Mouse (Mus musculus): ENCODE results near the gene Gpr157. TPM values are rescaled to one million over a fixed set of nuclear protein-coding genes. Genes with fewer than 3 reads are reported as not detected.

The Gpr157 gene
- polyA plus RNA-seq, 1 experiment from 2014 or later = 0.29 TPM

DNA sequence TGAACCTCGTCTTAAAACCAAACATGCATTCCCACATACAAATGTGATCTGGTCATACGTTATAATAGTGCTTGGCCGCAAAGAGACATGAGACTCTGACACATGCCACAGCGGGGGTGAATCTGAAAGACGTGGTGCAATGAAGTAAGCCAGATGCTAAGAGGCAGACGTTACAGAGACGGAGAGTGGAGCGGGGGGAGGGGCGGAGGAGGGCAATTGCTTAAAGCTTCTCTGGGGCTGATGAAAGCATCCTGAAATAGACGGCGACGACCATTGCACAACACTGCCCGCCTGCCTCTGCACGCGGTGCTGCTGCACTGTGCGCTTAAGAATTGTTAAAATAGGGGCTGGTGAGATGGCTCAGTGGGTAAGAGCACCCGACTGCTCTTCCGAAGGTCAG is 11.0 kb upstream of the Gpr157 start:
- Histone ChIP-seq H3K4me2 (no peak overlapping the region), H3K4me3 (no peak overlapping the region), H3K36me3 (no peaks in the 10 kb centered on the region), H3K27ac (no peak overlapping the region), H3K9ac (no peak overlapping the region), H3K9me3 (no peaks in the 10 kb centered on the region), H3K27me3 (no peaks in the 10 kb centered on the region), H3K4me1 (replicated peaks) (no peaks in the 10 kb centered on the region)
- WGBS = 48% methylated on average over 18 of the region's 18 CpGs
- ATAC-seq (ENCODE audit: low FRiP score) = no peak

GRCm38 (mm10) chr4:150078646-150079045 is 8.5 kb upstream of the Gpr157 start:
- no peaks in the 10 kb centered on the region for H3K27me3 ChIP-seq
- H3K9ac ChIP-seq = no peak overlapping the region
- no peak for ATAC-seq (ENCODE audit: low FRiP score)
- no peaks in the 10 kb centered on the region for H3K4me1 ChIP-seq (replicated peaks)
- H3K9me3 ChIP-seq = no peaks in the 10 kb centered on the region
- no peak overlapping the region for H3K4me2 ChIP-seq
- H3K4me3 ChIP-seq = no peak overlapping the region
- 82% methylated on average over 2 of the region's 2 CpGs for WGBS
- H3K27ac ChIP-seq = no peak overlapping the region
- no peaks in the 10 kb centered on the region for H3K36me3 ChIP-seq

DNA sequence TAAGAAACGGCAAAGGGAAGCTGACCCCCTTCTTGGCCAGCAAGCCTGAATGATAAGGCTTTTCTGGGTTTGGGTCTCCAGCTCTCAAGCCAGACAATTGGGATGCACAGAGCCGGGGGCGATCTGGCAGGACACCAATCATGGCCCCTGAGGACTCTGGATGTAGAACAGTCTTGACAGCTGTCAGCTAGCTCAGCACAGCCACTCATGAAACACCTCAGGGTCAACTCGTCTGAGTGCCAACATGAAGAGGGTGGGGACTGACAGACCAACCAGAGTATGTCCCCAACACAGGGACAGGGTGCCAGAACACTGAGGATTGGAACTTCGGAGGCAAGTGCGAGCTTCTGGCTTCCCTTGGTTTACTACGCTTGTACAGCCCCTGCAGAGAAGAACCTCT is 7.9 kb upstream of the Gpr157 start:
- no peak overlapping the region for H3K9ac ChIP-seq

GRCm38 (mm10) chr4:150080330-150080967 is 6.7 kb upstream of the Gpr157 start:
- H3K4me3 ChIP-seq = no peak overlapping the region
- H3K27me3 ChIP-seq = no peaks in the 10 kb centered on the region
- no peak for ATAC-seq (ENCODE audit: low FRiP score)
- H3K4me1 ChIP-seq (replicated peaks) = no peaks in the 10 kb centered on the region
- no peaks in the 10 kb centered on the region for H3K9me3 ChIP-seq
- no peaks in the 10 kb centered on the region for H3K36me3 ChIP-seq
- no peak overlapping the region for H3K9ac ChIP-seq
- H3K4me2 ChIP-seq = no peak overlapping the region
- WGBS = 86% methylated on average over 11 of the region's 11 CpGs
- H3K27ac ChIP-seq = no peak overlapping the region

More for the DNA sequence above, 7.9 kb upstream of the Gpr157 start:
- Histone ChIP-seq H3K27ac (no peak overlapping the region), H3K27me3 (no peaks in the 10 kb centered on the region), H3K4me2 (no peak overlapping the region), H3K4me1 (replicated peaks) (no peaks in the 10 kb centered on the region), H3K36me3 (no peaks in the 10 kb centered on the region), H3K9me3 (no peaks in the 10 kb centered on the region), H3K4me3 (no peak overlapping the region)
- WGBS = 77% methylated on average over 7 of the region's 7 CpGs
- ATAC-seq (ENCODE audit: low FRiP score) = no peak

- Histone ChIP-seq H3K4me3 (no peak overlapping the region), H3K4me1 (replicated peaks) (peaks cover 14% of the 10 kb centered on the region), H3K36me3 (no peaks in the 10 kb centered on the region), H3K9me3 (no peaks in the 10 kb centered on the region), H3K27me3 (peaks cover 27% of the 10 kb centered on the region), H3K27ac (no peak overlapping the region), H3K4me2 (no peak overlapping the region), H3K9ac (no peak overlapping the region)
- 75% methylated on average over 4 of the region's 4 CpGs for WGBS
- no peak for ATAC-seq (ENCODE audit: low FRiP score)
Measured at GRCm38 (mm10) chr4:150085366-150085765, 1.8 kb upstream of the Gpr157 start.

GRCm38 (mm10) chr4:150086841-150087160 is 364 bp upstream of the Gpr157 start:
- WGBS = 3% methylated on average over 7 of the region's 7 CpGs
- Histone ChIP-seq H3K4me1 (replicated peaks) (peaks cover 14% of the 10 kb centered on the region), H3K36me3 (no peaks in the 10 kb centered on the region), H3K9me3 (no peaks in the 10 kb centered on the region), H3K4me3 (peak overlapping the region; percentile 58), H3K27me3 (peaks cover 33% of the 10 kb centered on the region), H3K27ac (no peak overlapping the region), H3K9ac (peak overlapping the region; percentile 74), H3K4me2 (peak overlapping the region; percentile 99)
- no peak; the same call in 1 of the 2 replicates for ATAC-seq (ENCODE audit: low FRiP score)

GRCm38 (mm10) chr4:150087890-150088530 is 845 bp downstream of the Gpr157 start:
- WGBS = 19% methylated on average over 29 of the region's 29 CpGs

GRCm38 (mm10) chr4:150089121-150089520 is 2.0 kb downstream of the Gpr157 start:
- H3K9me3 ChIP-seq = no peaks in the 10 kb centered on the region
- no peak for ATAC-seq (ENCODE audit: low FRiP score)
- peaks cover 17% of the 10 kb centered on the region for H3K4me1 ChIP-seq (replicated peaks)
- no peak overlapping the region for H3K9ac ChIP-seq
- no peaks in the 10 kb centered on the region for H3K36me3 ChIP-seq
- H3K27ac ChIP-seq = no peak overlapping the region
- WGBS = 75% methylated on average over 10 of the region's 10 CpGs
- no peak overlapping the region for H3K4me2 ChIP-seq
- H3K27me3 ChIP-seq = peaks cover 36% of the 10 kb centered on the region
- no peak overlapping the region for H3K4me3 ChIP-seq

More at GRCm38 (mm10) chr4:150087890-150088530, 845 bp downstream of the Gpr157 start:
- Histone ChIP-seq H3K4me1 (replicated peaks) (peaks cover 14% of the 10 kb centered on the region), H3K27me3 (peaks cover 36% of the 10 kb centered on the region), H3K4me2 (peak overlapping the region; percentile 99), H3K4me3 (peak overlapping the region; percentile 58), H3K36me3 (no peaks in the 10 kb centered on the region), H3K9me3 (no peaks in the 10 kb centered on the region), H3K27ac (no peak overlapping the region), H3K9ac (peak overlapping the region; percentile 74)
- ATAC-seq (ENCODE audit: low FRiP score) = no peak

DNA sequence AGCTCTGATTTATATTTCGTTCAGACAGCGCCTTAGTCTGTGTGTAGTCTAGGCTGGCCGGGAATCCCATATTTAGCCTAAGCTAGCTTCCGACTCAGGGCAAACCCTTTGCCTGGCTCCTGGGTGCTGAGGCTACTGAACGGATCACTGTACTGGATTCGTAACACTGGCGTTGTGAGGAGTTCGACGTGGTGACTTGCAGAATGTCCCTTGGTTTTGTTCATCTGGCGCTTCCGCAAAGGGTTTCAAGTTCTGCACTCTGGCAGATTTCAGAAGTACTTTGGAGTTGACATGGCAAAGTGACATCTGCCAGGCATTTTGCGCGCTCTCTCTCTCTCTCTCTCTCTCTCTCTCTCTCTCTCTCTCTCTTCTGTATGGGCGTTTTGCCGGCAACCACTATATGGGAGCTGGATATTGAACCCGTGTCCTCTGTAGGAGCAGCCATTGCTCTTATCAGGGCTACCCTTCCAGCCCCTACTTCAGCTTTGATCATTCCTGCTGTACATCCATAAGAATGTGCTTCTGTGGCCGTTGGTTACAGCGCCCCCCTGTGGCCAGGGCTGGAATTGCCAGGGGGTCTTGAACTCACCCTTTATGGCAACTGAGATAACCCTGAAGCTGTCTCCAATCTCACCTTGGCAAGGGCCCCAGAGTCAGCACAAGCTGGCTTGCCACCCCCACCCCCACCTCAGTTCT is 4.9 kb downstream of the Gpr157 start:
- WGBS = 88% methylated on average over 18 of the region's 18 CpGs
- no peak overlapping the region for H3K4me3 ChIP-seq
- H3K36me3 ChIP-seq = no peaks in the 10 kb centered on the region
- H3K27ac ChIP-seq = no peak overlapping the region
- H3K4me1 ChIP-seq (replicated peaks) = peaks cover 23% of the 10 kb centered on the region
- H3K4me2 ChIP-seq = no peak overlapping the region
- H3K27me3 ChIP-seq = peaks cover 40% of the 10 kb centered on the region
- no peak for ATAC-seq (ENCODE audit: low FRiP score)
- H3K9ac ChIP-seq = no peak overlapping the region
- no peaks in the 10 kb centered on the region for H3K9me3 ChIP-seq

- H3K9me3 ChIP-seq = no peaks in the 10 kb centered on the region
- peaks cover 40% of the 10 kb centered on the region for H3K27me3 ChIP-seq
- no peak overlapping the region for H3K4me3 ChIP-seq
- H3K36me3 ChIP-seq = no peaks in the 10 kb centered on the region
- no peak for ATAC-seq (ENCODE audit: low FRiP score)
- no peak overlapping the region for H3K9ac ChIP-seq
- H3K4me2 ChIP-seq = no peak overlapping the region
- WGBS = 69% methylated on average over 3 of the region's 3 CpGs
- no peak overlapping the region for H3K27ac ChIP-seq
- H3K4me1 ChIP-seq (replicated peaks) = peaks cover 20% of the 10 kb centered on the region
Measured at GRCm38 (mm10) chr4:150092583-150092902, 5.4 kb downstream of the Gpr157 start.

DNA sequence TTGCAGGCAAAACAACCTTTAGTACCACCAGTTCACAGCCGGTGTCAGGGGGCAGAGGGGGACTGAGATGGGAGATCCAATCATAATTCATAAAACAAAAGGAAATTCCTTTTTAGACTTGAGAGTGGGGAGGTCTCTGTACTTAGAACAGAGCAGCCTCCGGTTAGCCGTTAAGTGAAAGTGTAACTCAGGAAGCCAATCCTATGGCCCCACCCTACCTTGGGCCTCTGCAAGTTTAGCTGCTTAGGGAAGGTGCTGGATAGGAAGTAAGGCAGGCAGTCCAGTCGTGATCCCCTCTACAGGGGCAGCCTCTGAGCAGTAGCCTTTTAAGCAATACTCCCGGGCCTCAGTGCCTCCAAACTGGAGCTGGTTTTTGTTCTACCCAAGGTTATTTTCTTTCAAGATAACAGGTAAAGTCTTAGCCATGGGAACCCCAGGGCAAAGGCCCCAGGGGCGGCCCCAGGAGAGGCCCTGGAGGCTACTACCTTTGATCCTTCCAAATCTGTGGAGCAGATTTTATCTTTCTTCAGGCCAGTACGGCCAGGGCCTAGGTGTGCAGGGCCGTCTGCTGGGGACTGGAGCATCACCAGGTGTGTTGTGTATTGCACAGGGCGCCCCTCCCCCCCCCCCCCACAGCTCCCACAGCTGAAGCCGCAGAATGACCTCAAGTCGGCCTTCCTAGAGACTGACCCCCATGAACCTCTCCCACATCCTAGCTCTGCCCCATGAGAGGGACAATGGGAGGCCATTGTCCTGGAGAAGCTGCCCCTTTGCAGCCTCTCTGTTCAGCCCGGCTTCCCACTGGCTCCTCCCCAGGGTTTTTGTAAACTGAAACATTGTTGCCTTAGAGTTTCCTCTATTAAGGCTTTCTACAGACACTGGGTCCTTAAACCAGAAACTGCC is 6.6 kb downstream of the Gpr157 start:
- Histone ChIP-seq H3K27me3 (peaks cover 32% of the 10 kb centered on the region), H3K36me3 (no peaks in the 10 kb centered on the region), H3K9me3 (no peaks in the 10 kb centered on the region), H3K4me2 (no peak overlapping the region), H3K27ac (no peak overlapping the region), H3K4me1 (replicated peaks) (peaks cover 11% of the 10 kb centered on the region), H3K4me3 (no peak overlapping the region), H3K9ac (no peak overlapping the region)
- ATAC-seq (ENCODE audit: low FRiP score) = no peak
- 22% methylated on average over 11 of the region's 12 CpGs for WGBS

- Histone ChIP-seq H3K9me3 (no peaks in the 10 kb centered on the region), H3K4me3 (no peak overlapping the region), H3K27me3 (peaks cover 26% of the 10 kb centered on the region), H3K4me1 (replicated peaks) (peaks cover 11% of the 10 kb centered on the region), H3K36me3 (no peaks in the 10 kb centered on the region), H3K27ac (no peak overlapping the region), H3K9ac (no peak overlapping the region), H3K4me2 (no peak overlapping the region)
- WGBS = 9% methylated on average over 5 of the region's 5 CpGs
- no peak for ATAC-seq (ENCODE audit: low FRiP score)
Measured at GRCm38 (mm10) chr4:150094463-150094789, 7.3 kb downstream of the Gpr157 start.
